Mouse (Mus musculus) ES-Bruce4 (cell line): ENCODE results near the gene Exog.

Experiments
- CTCF ChIP-seq: IDR thresholded peaks from one replicate; pipeline ENCODE4 v1.8.1; 2011; ENCODE audit warnings: low read depth, low read length
- EP300 ChIP-seq: IDR thresholded peaks from 2 replicates; pipeline ENCODE4 v1.6.1; 2011; ENCODE audit warnings: low read depth, low read length; ENCODE audit not compliant: insufficient read depth
- POLR2A ChIP-seq: IDR thresholded peaks from one replicate; pipeline ENCODE4 v1.8.1; 2011; ENCODE audit warnings: low read length; ENCODE audit not compliant: insufficient read depth

DNA sequence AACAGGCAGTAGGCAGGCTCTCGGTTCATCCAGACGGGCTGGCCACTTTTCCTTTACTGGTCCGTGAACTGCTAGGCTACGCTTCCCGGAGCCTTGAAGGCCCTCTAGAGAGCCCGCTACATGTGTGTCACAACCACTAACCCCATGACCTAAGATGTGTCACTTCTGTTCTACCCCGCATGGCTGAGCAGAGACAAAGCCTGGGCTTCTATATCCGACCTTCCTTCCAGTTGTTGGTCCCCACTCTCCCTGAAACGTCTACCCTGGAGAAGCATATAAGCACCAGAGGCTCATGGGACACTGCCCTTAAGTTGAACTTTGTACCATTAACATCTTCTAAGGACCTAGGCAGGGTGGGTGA lies 53.5 kb downstream of the Exog start:
- no peak for TF ChIP-seq CTCF
- TF ChIP-seq EP300, result no peak
- TF ChIP-seq POLR2A, result no peak
